Mouse (Mus musculus): Measurements from ENCODE around the gene Vps39.

The Vps39 gene

GRCm38 (mm10) chr2:120299866-120300265 lies 53.1 kb downstream of the Vps39 start:
- no peak for DNase-seq (ENCODE audit: low spot score in 2 of 2)

GRCm38 (mm10) chr2:120296160-120296559 lies 56.8 kb downstream of the Vps39 start:
- DNase-seq (ENCODE audit: low spot score in 2 of 2): no peak

GRCm38 (mm10) chr2:120291471-120292078 lies 61.4 kb downstream of the Vps39 start:
- DNase-seq (ENCODE audit: low spot score in 2 of 2): no peak

GRCm38 (mm10) chr2:120288995-120289394 lies 63.9 kb downstream of the Vps39 start, which contains the start of gene Pla2g4d:
Gene Pla2g4d (minus strand): TSS chr2:120289197.
- no peak for DNase-seq (ENCODE audit: low spot score in 2 of 2)

GRCm38 (mm10) chr2:120288401-120288800 lies 64.5 kb downstream of the Vps39 start:
- no peak for DNase-seq (ENCODE audit: low spot score in 2 of 2)

GRCm38 (mm10) chr2:120285639-120286038 lies 67.3 kb downstream of the Vps39 start:
- no peak for DNase-seq (ENCODE audit: low spot score in 2 of 2)

GRCm38 (mm10) chr2:120284705-120285104 lies 68.2 kb downstream of the Vps39 start:
- no peak for DNase-seq (ENCODE audit: low spot score in 2 of 2)

GRCm38 (mm10) chr2:120284094-120284493 lies 68.8 kb downstream of the Vps39 start:
- no peak for DNase-seq (ENCODE audit: low spot score in 2 of 2)

- no peak for DNase-seq (ENCODE audit: low spot score in 2 of 2)
Measured at GRCm38 (mm10) chr2:120283550-120283949, 69.4 kb downstream of the Vps39 start.

- DNase-seq (ENCODE audit: low spot score in 2 of 2): no peak
Measured at GRCm38 (mm10) chr2:120281221-120281620, 71.7 kb downstream of the Vps39 start.

- DNase-seq (ENCODE audit: low spot score in 2 of 2): peak; percentile 25 to 42
Measured at GRCm38 (mm10) chr2:120279961-120280360, 73.0 kb downstream of the Vps39 start.

GRCm38 (mm10) chr2:120276951-120277350 lies 76.0 kb downstream of the Vps39 start:
- DNase-seq (ENCODE audit: low spot score in 2 of 2): no peak

GRCm38 (mm10) chr2:120268635-120269034 lies 84.3 kb downstream of the Vps39 start:
- DNase-seq (ENCODE audit: low spot score in 2 of 2): no peak

All from natural killer cell, adult 2 months (primary cell).